Mouse (Mus musculus): ENCODE data around the gene Slc2a3. TPM values are rescaled to one million over a fixed set of nuclear protein-coding genes. Genes with fewer than 3 reads are reported as not detected.
A peak's percentile ranks its signal among the peaks of the same experiment; 100 is the strongest.

Gene Slc2a3
- polyA plus RNA-seq (2015; fragmentation: Nextera tagmentation; extraction: Ambion mirVana) = 91.6 and 100 TPM in 2 replicates

DNA sequence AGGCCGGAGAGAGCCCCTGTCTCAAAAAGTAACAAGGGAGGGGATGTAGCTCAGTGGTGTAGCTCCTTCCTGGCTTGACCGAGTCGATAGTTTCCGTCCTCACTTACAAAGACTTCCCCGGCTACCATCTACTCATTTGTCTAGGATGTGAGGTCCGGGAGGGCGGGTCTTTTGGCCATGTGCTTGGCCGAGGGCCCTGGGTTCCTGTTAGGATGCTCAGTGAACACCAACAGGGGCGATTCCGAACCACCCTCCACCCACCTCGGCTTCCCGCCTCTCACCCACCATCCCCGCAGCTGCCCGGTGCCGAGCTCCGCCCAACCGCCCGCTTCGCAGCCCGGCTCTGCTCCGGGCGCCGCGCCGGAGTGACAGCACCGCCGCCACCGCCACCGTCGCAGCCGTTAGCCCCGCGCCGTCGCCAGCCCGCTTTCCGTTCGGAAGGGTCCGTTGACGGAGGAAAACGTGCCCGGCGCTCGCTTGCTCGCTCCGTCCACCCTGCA, at the start of gene Slc2a3:
Slc2a3 (minus strand) TSS at position 340 of the 500 bp plus-strand sequence.
- H3K9me3 ChIP-seq = no peaks in the 10 kb centered on the region
- peak within 1 kb of the TSS; percentile 55 for H3K9ac ChIP-seq
- WGBS = 1% methylated on average over 45 of the region's 46 CpGs
- H3K27ac ChIP-seq = peak within 1 kb of the TSS; percentile 40
- peaks cover 15% of the 10 kb centered on the region for H3K4me1 ChIP-seq
- peak within 1 kb of the TSS; percentile 87 for H3K4me2 ChIP-seq
- ATAC-seq (ENCODE audit: insufficient number of reproducible peaks, low FRiP score, low TSS enrichment, low read depth) = peak; percentile 70
- H3K27me3 ChIP-seq = no peaks in the 10 kb centered on the region
- no peaks in the 10 kb centered on the region for H3K36me3 ChIP-seq
- H3K4me3 ChIP-seq = peak within 1 kb of the TSS; percentile 51

DNA sequence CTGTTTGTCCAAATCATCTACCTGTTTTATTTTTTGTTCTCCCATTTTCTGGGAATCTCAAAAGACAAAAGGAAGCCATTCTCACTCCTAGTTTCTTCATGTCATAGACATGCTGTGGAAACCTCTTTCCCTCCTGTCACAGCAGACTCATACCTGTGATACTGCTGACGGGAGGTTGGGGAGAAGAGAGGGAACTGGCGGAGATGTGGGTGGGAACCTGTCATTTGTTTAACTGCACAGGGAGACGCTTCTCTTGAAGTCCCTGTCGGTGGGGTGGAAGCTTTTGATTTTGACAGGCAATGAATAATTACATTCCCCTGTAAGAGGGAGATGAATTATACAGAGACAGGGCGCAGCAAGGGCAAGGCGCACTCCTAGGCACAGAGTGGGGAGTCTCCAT, 42.3 kb upstream of the Slc2a3 start:
- Histone ChIP-seq H3K9ac (no peak overlapping the region), H3K36me3 (peaks cover 67% of the 10 kb centered on the region), H3K4me3 (no peak overlapping the region), H3K27ac (no peak overlapping the region), H3K4me2 (no peak overlapping the region), H3K9me3 (no peaks in the 10 kb centered on the region), H3K27me3 (no peaks in the 10 kb centered on the region), H3K4me1 (no peaks in the 10 kb centered on the region)
- ATAC-seq (ENCODE audit: insufficient number of reproducible peaks, low FRiP score, low TSS enrichment, low read depth) = no peak
- 66% methylated on average over 6 of the region's 6 CpGs for WGBS

DNA sequence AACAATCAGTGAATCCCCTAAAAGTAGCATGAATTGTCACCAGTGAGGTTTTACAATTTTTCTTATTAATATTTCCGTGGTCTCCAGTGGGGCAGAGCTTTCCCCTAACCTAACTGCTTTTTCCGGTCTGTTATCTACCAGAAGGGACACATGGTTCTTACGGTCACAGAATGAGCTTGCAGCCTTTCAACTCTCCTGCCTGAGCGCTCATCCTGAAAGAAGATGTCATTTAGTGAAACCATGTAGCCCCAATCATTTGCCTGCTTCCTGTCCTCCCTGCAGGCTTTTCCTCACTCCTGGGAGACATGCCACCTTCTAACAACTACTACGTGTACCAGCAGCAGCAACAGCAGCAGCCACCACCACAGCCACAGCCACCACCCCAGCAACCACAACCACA, 36.1 kb upstream of the Slc2a3 start:
- ATAC-seq (ENCODE audit: insufficient number of reproducible peaks, low FRiP score, low TSS enrichment, low read depth) = no peak
- no peak overlapping the region for H3K4me2 ChIP-seq
- H3K9ac ChIP-seq = no peak overlapping the region
- 90% methylated on average over 5 of the region's 5 CpGs for WGBS
- H3K27me3 ChIP-seq = no peaks in the 10 kb centered on the region
- no peak overlapping the region for H3K27ac ChIP-seq
- peaks cover 90% of the 10 kb centered on the region for H3K36me3 ChIP-seq
- H3K4me1 ChIP-seq = no peaks in the 10 kb centered on the region
- H3K9me3 ChIP-seq = no peaks in the 10 kb centered on the region
- no peak overlapping the region for H3K4me3 ChIP-seq

DNA sequence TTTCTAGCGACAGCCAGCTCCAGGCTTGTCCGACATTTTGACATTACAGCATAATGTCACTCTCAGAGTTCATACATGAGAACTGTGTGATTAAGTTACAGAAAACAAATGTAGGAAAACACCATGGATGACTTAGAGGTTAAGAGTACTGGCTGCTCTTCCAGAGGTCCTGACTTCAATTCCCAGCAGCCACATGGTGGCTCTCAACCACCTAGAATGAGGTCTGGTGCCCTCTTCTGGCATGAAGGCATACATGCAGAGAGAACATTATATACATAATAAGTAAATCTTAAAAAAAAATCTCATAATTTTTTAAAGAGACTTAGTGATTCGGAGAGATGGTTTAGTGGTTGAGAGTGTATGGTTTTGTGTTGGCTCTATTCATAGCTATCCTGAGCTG, 35.5 kb upstream of the Slc2a3 start:
- Histone ChIP-seq H3K4me2 (no peak overlapping the region), H3K4me1 (no peaks in the 10 kb centered on the region), H3K36me3 (peaks cover 96% of the 10 kb centered on the region), H3K27me3 (no peaks in the 10 kb centered on the region), H3K9ac (no peak overlapping the region), H3K27ac (no peak overlapping the region), H3K9me3 (no peaks in the 10 kb centered on the region), H3K4me3 (no peak overlapping the region)
- no peak for ATAC-seq (ENCODE audit: insufficient number of reproducible peaks, low FRiP score, low TSS enrichment, low read depth)
- 93% methylated on average over 3 of the region's 3 CpGs for WGBS

DNA sequence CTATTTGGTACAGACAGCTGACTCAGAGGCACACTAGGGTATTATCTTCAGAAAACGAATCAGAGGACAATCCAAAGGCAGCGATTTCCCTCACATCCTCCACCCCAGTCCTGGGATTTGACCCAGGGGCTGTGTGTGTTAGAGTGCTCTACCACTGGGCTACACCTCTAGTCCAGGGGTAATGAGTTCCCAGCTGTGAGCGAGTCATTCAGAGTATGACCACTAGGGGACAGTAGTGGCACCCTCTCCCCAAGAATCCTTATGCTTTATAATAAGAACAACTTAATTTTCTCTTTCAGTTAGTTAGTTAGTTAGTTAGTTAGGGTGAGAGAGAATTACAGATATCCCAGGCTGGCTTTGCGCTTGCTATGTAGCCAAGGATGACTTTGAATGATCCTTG, 32.9 kb upstream of the Slc2a3 start:
- no peak overlapping the region for H3K4me2 ChIP-seq
- H3K9me3 ChIP-seq = no peaks in the 10 kb centered on the region
- ATAC-seq (ENCODE audit: insufficient number of reproducible peaks, low FRiP score, low TSS enrichment, low read depth) = no peak
- no peaks in the 10 kb centered on the region for H3K27me3 ChIP-seq
- no peak overlapping the region for H3K9ac ChIP-seq
- H3K4me3 ChIP-seq = no peak overlapping the region
- H3K4me1 ChIP-seq = no peaks in the 10 kb centered on the region
- 72% methylated on average over 4 of the region's 4 CpGs for WGBS
- H3K27ac ChIP-seq = no peak overlapping the region
- peaks cover 91% of the 10 kb centered on the region for H3K36me3 ChIP-seq

DNA sequence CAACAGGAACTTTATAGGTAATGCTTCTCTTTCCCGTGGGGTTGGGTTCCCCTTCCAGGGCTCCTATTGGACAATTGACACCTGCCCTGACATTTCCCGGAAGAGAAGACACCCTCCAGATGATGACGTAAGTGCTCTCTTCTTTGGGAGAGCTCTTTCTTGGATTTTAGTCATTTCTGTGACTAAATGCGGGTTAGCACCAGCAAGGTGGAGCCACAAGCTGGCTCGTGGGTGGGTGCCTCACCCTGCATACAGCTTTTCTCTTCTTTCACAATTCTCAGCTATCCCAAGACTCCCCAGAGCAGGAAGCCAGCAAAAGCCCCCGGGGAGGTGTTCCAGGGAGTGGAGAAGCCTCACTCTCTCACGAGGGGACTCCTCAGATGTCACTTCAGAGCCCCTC, 31.4 kb upstream of the Slc2a3 start:
- Histone ChIP-seq H3K9ac (no peak overlapping the region), H3K27me3 (no peaks in the 10 kb centered on the region), H3K4me3 (no peak overlapping the region), H3K36me3 (peaks cover 89% of the 10 kb centered on the region), H3K4me2 (no peak overlapping the region), H3K9me3 (no peaks in the 10 kb centered on the region), H3K27ac (no peak overlapping the region), H3K4me1 (no peaks in the 10 kb centered on the region)
- 70% methylated on average over 7 of the region's 7 CpGs for WGBS
- ATAC-seq (ENCODE audit: insufficient number of reproducible peaks, low FRiP score, low TSS enrichment, low read depth) = no peak

DNA sequence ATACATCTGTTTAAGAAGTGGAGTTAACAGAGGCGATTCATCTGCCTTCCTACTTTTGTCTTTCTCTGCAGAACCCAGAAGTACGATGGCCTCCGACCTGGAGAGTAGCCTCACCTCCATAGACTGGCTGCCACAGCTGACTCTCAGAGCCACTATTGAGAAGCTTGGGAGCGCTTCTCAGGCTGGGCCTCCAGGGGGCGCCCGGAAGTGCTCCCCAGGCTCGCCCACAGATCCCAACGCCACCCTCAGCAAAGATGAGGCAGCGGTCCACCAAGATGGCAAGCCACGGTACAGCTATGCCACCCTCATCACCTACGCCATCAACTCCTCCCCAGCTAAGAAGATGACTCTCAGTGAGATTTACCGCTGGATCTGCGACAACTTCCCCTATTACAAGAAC, 26.6 kb upstream of the Slc2a3 start:
- peaks cover 26% of the 10 kb centered on the region for H3K4me1 ChIP-seq
- no peak for ATAC-seq (ENCODE audit: insufficient number of reproducible peaks, low FRiP score, low TSS enrichment, low read depth)
- no peaks in the 10 kb centered on the region for H3K27me3 ChIP-seq
- H3K4me3 ChIP-seq = no peak overlapping the region
- H3K4me2 ChIP-seq = no peak overlapping the region
- H3K9ac ChIP-seq = no peak overlapping the region
- no peaks in the 10 kb centered on the region for H3K9me3 ChIP-seq
- 52% methylated on average over 13 of the region's 13 CpGs for WGBS
- H3K27ac ChIP-seq = no peak overlapping the region
- peaks cover 43% of the 10 kb centered on the region for H3K36me3 ChIP-seq

DNA sequence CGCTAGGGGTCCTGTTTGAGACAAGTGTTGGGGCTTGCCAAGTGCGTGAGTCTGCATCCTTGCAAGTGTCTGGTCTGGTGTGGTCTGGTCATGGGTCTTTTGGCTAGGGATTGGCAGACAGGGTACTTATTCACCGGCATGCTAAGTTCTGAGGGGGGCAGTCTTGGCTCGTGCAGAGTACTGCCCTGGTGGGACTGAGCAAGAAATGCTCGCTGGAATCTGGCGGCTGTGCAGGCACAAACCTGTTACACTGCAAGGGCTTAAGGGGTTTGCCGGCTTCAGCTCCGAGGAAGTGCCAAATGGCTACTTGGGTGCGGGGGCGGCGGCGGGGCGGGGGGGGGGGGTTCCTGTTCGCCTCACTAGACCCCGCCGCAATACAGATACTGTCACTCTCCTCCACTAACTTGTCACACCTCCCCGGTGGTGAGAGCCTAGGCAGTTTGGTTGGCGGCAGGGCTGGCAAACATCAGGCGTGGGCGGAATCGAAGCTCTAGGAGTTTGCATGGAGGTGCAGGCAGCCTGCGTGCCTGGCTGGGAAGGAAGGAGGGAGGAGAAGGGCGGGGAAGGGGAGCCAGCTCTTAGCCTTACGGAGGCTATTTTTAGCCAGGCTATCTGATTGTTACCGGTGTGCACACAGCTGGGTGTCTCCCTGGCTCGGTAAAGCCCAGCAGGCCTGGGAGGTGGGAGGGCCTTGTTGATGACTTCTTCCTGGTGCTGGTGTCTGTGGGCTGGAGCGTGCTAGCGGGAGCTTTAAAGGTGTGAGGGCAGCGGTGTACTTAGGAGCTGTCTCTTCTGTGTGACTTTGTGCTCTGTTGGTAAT, 24.7 kb upstream of the Slc2a3 start:
- Histone ChIP-seq H3K4me3 (peak overlapping the region; percentile 39), H3K36me3 (peaks cover 27% of the 10 kb centered on the region), H3K9ac (peak overlapping the region; percentile 20; the same call in 1 of the 2 replicates), H3K27ac (peak overlapping the region; percentile 69), H3K4me2 (peak overlapping the region; percentile 78), H3K27me3 (no peaks in the 10 kb centered on the region), H3K4me1 (peaks cover 43% of the 10 kb centered on the region), H3K9me3 (no peaks in the 10 kb centered on the region)
- peak; percentile 62 for ATAC-seq (ENCODE audit: insufficient number of reproducible peaks, low FRiP score, low TSS enrichment, low read depth)
- WGBS = 2% methylated on average over 29 of the region's 29 CpGs

DNA sequence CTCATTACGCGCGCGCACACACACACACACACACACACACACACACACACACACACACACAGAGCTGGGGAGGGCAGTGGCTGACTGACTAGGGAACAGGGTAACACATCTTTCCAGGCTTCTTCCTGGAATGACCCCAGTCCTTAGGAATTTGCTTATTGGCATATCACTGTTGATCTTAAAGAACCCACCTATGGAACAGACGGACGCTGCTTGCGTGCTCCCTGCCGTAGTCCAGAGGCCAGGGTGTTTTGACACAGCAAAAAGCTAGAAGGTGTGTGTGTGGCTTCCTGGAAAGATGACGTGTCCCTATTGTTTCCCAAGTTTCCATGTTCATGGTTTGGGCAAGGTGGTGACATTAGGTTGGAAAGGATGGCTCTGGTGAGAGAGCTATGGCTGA, 23.7 kb upstream of the Slc2a3 start:
- Histone ChIP-seq H3K27ac (no peak overlapping the region), H3K4me2 (no peak overlapping the region), H3K4me3 (no peak overlapping the region), H3K4me1 (peaks cover 53% of the 10 kb centered on the region), H3K9me3 (no peaks in the 10 kb centered on the region), H3K9ac (no peak overlapping the region), H3K27me3 (no peaks in the 10 kb centered on the region), H3K36me3 (peaks cover 19% of the 10 kb centered on the region)
- no peak for ATAC-seq (ENCODE audit: insufficient number of reproducible peaks, low FRiP score, low TSS enrichment, low read depth)
- WGBS = 87% methylated on average over 9 of the region's 9 CpGs

DNA sequence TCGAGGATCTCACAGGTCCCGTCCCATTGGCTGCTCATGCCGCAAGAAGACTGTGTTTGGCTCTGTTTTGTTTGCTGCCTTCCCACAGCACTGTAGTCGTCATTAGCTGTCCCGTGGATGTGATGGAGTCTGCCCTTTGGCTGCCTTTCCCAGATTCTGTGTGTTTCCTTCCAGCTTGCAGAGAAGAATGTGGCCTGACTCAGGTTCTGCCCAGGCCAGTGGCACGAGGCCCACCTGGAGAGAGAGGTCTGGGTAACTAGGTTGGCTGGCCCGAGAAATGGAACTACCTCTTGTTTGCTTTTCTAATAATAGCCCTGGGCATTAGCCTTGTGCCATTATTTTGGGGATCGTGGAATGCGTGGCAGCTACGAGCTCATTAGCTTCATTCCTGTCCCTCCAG, 22.6 kb upstream of the Slc2a3 start:
- no peak for ATAC-seq (ENCODE audit: insufficient number of reproducible peaks, low FRiP score, low TSS enrichment, low read depth)
- no peak overlapping the region for H3K9ac ChIP-seq
- H3K9me3 ChIP-seq = no peaks in the 10 kb centered on the region
- peaks cover 53% of the 10 kb centered on the region for H3K4me1 ChIP-seq
- peaks cover 10% of the 10 kb centered on the region; the same call in 1 of the 2 replicates for H3K36me3 ChIP-seq
- WGBS = 55% methylated on average over 10 of the region's 10 CpGs
- peak overlapping the region; percentile 50 for H3K27ac ChIP-seq
- H3K4me3 ChIP-seq = no peak overlapping the region
- no peaks in the 10 kb centered on the region for H3K27me3 ChIP-seq
- peak overlapping the region; percentile 14; the same call in 1 of the 2 replicates for H3K4me2 ChIP-seq

DNA sequence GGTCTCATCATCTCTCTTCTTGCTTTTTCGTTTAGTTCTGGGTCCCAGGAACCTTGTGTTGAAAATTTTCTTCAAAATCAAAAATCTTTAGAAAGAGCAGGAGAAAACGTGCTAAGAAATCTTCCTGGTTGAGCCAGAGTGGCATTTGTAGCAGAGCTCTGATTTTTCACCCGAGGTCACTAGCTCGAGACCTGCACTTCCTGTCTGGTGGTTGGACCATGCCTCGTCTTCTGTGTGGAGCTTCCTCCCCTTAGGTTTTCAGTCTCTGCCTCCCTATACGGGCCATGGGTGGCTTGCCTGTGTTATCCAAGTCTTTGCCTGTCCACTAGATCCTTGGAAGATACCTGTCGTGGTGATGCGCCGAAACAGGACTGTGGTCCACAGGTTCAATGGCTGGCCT, 20.4 kb upstream of the Slc2a3 start:
- Histone ChIP-seq H3K9me3 (no peaks in the 10 kb centered on the region), H3K27me3 (no peaks in the 10 kb centered on the region), H3K4me3 (no peak overlapping the region), H3K36me3 (no peaks in the 10 kb centered on the region), H3K9ac (no peak overlapping the region), H3K4me1 (peaks cover 53% of the 10 kb centered on the region), H3K27ac (no peak overlapping the region), H3K4me2 (peak overlapping the region; percentile 77; the same call in 1 of the 2 replicates)
- WGBS = 72% methylated on average over 9 of the region's 9 CpGs
- ATAC-seq (ENCODE audit: insufficient number of reproducible peaks, low FRiP score, low TSS enrichment, low read depth) = no peak

DNA sequence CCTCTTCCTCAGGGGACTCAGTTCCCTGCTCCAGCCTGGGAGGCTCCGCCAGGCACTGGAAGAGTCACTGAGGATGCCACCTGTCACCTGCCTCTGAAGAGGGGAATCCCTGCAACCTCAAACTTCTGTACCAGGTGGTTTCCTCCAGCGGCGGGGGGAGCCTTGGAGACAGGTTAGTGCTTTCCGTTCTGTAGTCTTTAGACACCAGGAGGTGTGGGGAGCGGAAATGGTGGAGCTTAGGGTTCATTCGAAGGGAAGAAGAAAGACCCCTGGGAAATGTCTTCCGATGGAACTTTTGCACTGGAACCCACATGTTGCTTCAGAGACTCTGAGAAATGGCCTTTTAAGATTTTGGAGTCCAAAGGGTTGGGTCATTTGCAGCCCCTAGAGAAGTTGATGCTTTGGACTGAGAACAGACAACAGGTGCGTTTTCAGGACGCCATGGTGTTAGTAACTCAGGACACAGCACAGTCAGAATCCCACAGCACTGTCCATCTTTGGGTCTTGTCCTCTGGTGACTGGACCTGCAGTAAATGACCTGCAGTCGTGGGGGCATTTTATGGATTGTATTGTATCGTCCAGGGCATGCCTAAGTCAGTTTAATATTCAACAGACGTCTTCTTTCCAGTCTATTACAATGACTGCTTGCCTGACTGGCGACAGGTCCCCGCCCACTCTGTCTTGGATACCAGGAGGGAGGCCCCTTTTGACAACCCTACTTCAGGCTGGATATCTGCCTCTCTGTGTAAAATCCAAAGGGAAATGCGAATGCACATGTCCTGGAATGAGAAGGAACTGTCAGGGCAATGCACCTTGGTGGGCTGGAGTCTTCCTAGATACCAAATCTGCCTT, 19.6 kb upstream of the Slc2a3 start:
- Histone ChIP-seq H3K4me1 (peaks cover 46% of the 10 kb centered on the region), H3K4me3 (peak overlapping the region; percentile 92), H3K27ac (no peak overlapping the region), H3K4me2 (peak overlapping the region; percentile 77), H3K9me3 (no peaks in the 10 kb centered on the region), H3K27me3 (no peaks in the 10 kb centered on the region), H3K9ac (0 out of 2 replicates have a peak overlapping the region, but pooled peaks have one; percentile 96), H3K36me3 (no peaks in the 10 kb centered on the region)
- no peak for ATAC-seq (ENCODE audit: insufficient number of reproducible peaks, low FRiP score, low TSS enrichment, low read depth)
- 36% methylated on average over 15 of the region's 15 CpGs for WGBS

All from limb, embryonic 15.5 days (tissue).